Mouse (Mus musculus): Measurements from ENCODE around the gene Hic1.
"Not testable (repeated sequence)": the region's sequence is repeated elsewhere in the genome, so short reads cannot be mapped to it uniquely, and the experiment has no call there.

Hic1 gene

DNA sequence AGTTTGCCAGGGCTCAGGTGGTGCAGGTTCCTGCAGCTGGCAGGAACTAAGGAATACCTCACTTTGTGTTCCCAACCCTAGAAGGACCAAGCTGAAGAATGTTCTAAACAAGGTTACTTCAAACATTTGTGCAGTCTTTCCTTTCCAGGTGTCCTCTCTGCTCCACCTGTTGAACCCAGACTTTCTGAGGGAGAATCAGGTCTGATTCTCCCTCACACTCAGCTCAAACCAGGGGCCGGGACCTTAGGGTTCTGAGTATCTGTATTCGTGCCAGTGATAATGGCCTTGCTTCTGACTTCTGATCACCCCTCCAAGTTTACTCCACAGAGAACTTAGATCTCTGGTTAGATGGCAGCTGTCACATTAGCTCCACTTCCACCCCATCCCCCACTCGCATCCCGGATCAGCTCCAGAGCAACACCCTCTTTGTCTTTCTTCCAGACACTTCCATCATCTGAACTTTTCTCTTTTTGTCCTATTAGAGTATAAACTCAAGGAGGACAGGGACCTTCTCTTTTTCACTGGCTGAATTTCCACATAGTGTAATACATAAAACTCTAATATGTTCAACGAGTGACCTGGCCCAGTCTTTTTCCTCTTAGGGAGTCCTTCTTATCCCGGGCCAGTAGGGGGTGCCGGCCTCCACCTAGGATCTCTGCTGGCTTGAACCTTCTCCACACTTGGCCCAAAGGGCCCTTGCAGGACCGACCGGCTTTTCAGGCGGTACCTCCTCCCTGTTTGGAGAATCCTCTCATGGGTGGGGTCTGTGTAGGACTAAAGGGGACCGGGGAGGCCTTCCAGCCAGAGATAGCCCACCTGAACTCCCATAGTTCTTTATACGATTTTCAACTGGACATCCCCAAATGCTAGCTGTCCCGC lies 23.3 kb upstream of the Hic1 start:
- in situ Hi-C loops (cut with MboI, MseI) = loop anchor here (5.0 kb wide), 1 partner anchor 95 kb away; no protein-coding TSS in a partner anchor

- in situ Hi-C loops (cut with MboI, MseI) = loop anchor here (5.0 kb wide), 1 partner anchor 95 kb away; no protein-coding TSS in a partner anchor
Measured at GRCm38 (mm10) chr11:75191841-75192240, 22.5 kb upstream of the Hic1 start.

- in situ Hi-C loops (cut with MboI, MseI) = loop anchor here (5.0 kb wide), 1 partner anchor 96 kb away; no protein-coding TSS in a partner anchor
Measured at GRCm38 (mm10) chr11:75190905-75191441, 21.7 kb upstream of the Hic1 start, which contains the start of gene Dph1. Gene Dph1 (minus strand): TSS chr11:75191241.

- in situ Hi-C loops (cut with MboI, MseI) = loop anchor here (5.0 kb wide), 1 partner anchor 97 kb away; no protein-coding TSS in a partner anchor
Measured at GRCm38 (mm10) chr11:75190371-75190724, 21.0 kb upstream of the Hic1 start.

DNA sequence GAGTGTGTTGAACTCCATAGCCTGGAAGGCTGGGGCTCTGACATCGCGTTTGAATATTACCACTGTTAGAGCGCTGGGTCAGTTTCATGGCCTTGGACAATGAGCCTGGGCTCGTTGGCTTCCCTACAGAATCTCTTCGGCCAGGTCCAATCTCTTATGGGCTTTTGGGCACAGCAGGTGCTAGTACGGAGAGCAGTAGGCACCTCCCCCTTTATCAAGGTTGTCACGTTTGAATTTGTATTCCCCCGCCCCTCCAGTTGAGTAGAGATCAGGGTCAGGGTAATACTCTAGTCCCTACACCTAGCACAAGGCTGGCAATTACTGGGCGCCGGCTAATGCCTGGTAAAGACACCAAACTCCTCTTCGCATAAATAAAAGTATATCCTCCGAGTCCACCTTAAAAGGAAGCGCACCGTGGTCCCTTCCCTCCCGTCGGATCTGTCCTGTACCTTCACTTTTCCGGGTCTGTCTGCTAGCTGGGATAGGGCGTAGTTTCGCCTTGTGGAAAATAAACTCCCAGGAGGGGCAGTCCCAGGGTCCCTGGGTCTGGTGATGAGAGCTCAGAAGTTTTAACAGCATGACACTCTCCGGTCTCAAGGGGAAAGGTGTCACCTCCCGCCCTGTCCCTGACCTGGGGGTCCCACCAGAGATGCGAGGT lies 20.5 kb upstream of the Hic1 start:
- in situ Hi-C loops (cut with MboI, MseI) = loop anchor here (5.0 kb wide), 1 partner anchor 97 kb away; no protein-coding TSS in a partner anchor

- in situ Hi-C loops (cut with MboI, MseI) = no loop called here
Measured at GRCm38 (mm10) chr11:75184986-75185385, 15.7 kb upstream of the Hic1 start.

DNA sequence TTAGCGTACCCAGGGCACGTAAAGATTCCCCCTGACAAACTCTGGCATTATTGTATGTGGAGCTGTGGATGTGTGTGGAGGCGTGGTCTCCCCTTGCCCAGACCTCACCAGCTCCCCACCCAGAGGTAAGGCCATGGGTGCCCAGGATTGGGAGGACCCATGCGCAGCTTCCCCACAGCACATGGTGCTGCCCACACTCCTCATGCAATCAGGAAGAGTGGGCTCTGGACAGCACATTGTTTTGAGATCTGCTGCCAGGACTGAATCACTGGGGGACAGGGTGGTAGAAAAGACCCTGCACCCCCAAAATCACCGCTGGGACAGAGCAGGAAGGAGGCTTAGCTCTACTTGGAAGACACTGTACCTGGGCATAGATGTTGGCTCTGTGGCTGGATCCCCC lies 15.3 kb upstream of the Hic1 start:
- in situ Hi-C loops (cut with MboI, MseI) = no loop called here

DNA sequence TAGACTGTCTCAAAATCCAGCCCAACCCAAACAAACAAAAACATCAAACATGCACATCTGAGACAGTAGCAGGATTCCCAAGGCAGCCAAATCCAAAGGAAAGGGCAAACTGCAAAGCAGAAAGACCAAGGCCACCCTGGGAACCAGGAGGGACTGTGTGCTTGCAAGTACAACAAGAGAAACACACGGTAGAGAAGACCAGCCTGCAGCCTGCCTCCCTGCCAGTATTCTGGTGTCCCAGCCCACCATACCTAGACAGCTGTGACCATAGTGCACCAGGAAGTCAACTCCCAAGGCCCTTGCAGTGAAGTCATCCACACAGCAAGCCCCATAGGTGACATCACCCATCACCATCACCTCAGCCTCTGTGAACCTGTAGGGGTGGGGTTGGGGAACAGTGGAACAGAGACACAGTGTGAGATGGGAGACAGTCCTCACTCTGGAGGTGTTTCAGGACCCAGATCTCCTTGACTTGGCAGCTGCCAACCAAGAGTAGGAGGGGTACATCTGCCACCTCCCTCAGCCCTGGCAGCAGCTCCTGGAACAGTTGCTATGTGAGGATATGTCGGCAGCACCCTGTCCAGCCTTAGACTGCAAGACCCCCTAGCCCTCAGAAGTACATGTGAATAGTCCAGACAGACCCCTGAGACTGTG lies 14.7 kb upstream of the Hic1 start:
- in situ Hi-C loops (cut with MboI, MseI) = no loop called here

GRCm38 (mm10) chr11:75178672-75179208 lies 9.4 kb upstream of the Hic1 start, which contains the start of gene Ovca2:
Gene Ovca2 (minus strand): TSS chr11:75178835.
- in situ Hi-C loops (cut with MboI, MseI) = no loop called here

- in situ Hi-C loops (cut with MboI, MseI) = no loop called here
Measured at GRCm38 (mm10) chr11:75178011-75178410, 8.7 kb upstream of the Hic1 start.

GRCm38 (mm10) chr11:75174574-75174973 lies 5.3 kb upstream of the Hic1 start:
- in situ Hi-C loops (cut with MboI, MseI) = not testable (repeated sequence)

DNA sequence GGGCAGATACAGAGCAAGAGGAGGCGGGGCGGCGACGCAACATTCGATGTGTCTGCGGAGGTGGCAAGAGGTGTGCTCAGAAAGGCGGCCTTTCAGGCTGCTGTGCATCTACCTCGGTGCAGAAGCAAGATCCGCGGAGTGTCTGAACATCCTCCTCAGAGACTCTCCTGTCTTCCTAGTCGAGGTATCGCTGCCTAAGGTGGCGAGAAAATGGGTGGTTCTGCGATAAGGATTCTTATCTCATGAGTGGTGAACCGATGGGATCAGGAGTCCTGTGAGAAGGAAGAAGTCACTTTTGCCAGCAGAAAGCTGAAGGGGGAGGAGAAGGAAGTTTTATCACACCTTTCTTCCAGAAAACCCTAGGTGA lies 4.5 kb upstream of the Hic1 start:
- in situ Hi-C loops (cut with MboI, MseI) = no loop called here

- in situ Hi-C loops (cut with MboI, MseI) = no loop called here
Measured at GRCm38 (mm10) chr11:75173095-75173798, 3.9 kb upstream of the Hic1 start.

DNA sequence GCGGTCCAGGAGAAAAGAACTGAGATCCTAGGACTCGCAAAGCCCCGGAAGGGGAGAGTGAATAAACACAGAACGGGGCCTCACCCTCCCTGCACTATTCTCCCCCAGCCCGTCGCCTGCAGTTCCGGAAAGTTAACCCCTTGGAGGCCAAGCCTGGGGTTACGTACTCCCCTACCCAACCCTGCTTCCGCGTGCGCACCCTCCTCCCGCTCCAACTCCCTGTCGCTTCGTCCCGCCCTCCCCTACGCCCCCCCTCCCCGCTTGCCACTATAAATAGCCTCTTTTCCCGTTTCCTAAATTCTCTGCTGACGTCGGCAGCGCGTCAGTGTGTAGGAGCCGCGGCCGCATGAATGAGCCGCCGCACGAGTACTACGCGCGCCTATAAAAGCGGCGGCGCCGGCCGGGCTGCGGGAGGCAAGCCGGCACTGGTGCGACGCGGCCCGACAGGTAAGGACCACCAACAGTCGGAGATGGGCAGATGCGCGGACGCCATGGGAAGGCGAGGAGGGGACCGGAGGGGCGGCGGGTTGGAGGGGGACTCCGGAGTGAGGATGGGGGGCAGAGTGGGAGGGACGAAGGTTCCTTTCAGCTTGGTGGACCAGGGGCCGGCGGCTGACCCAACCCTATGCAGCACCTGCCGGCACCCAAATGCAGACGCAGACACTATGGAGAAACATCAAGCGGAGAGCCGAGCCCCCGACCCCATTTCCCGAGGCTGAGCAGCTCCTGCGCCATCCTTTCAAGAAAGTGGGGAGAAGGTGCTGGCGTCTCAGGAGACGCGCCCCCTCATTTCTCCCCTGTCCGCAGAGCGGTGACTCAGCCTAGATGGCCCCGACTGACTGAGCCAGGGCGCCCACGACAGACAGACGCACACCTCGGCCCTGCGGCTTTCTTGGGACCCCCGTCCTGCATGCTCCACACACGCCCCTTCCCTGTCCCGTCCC lies 3.1 kb upstream of the Hic1 start:
- in situ Hi-C loops (cut with MboI, MseI) = no loop called here

- in situ Hi-C loops (cut with MboI, MseI) = no loop called here
Measured at GRCm38 (mm10) chr11:75171186-75171865, 2.0 kb upstream of the Hic1 start.

- in situ Hi-C loops (cut with MboI, MseI) = no loop called here
Measured at GRCm38 (mm10) chr11:75170136-75170751, 925 bp upstream of the Hic1 start.

DNA sequence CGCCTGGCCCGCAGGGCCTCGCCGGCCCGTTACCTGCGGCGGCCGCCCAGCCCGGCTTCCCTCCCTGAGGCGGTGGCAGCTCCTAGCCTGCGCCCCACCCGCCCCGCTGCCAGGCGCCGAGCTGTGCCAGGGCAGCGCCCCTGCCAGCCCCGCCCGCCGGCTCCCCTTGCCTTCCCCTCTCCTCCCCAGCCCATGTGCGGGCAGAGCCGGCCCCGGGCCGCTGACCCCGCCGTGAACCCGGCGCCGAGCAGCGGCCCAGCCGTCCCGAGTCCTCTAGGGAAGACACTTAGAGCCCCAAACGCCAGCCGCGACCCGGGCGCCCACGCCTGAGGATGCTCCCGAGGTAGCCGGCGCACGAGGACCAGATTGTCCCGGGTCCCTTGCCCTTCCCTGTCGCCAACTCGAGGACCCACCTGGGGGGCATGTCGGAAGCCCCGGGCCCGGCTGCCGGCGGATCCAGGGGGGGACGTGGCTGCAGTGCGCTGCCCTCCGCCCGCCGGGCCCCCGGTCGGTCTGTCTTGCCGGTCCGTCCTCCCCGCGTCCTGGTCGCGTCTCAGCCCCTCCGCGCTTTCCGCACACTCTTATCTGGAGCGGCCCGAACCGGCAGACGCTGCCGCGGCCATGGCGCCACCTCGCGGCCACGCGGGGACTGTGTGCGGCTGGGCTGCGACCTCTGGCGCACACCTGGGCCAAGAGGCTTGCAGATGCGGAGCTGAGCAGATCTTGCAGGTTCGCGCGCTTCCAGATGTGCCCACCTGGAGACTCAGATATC lies 543 bp downstream of the Hic1 start:
- in situ Hi-C loops (cut with MboI, MseI) = no loop called here
